Mouse (Mus musculus): Measurements from ENCODE around the gene Slc38a3.

The Slc38a3 gene

DNA sequence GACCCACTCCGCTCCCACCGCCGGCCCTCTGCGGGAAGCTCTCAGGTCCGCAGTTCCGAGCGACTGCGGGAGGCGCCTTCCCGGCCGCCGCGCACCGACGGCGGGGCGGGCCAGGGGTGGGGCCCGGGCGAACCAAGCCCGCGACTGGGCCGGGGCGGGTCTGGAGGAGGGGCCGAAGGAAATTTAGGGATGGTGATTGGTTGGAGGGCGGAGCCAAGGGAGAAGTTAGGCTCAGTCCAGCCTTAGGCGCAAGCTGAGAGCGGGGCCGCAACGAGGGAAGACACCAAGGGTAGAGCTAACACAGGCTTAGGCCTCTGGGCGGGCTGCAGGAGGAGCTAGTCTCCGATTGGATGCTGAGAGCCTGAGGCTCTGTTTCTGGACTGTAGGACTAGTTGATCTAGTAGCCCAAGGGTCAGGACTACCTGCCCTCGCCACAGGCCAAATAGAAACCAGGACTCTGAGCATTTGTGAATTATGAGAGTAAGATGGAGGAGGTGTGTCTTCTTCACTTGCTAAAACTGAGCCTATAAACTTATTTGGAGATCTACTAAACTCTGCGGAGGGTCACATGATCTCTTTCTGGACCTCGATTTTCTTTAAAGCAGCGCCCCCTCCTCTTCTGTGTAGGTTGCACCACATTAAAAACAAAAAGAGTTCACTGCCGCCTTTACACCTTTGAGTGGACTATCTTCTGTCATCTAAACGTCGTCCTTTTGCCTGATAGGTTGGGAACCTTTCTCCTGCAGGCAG is 33.9 kb downstream of the Slc38a3 start, which contains the start of gene Gnai2:
Gene Gnai2 (minus strand): TSS at position 89 of the 750 bp plus-strand sequence.
- no peak for TF ChIP-seq GATA4 (IDR thresholded peaks at IDR 0.05; ENCODE audit: insufficient replicate concordance, low read length)

- no peak for TF ChIP-seq GATA4 (IDR thresholded peaks at IDR 0.05; ENCODE audit: insufficient replicate concordance, low read length)
These were observed 34.7 kb downstream of the Slc38a3 start for GRCm38 (mm10) chr9:107634406-107635278.

- no peak for TF ChIP-seq GATA4 (IDR thresholded peaks at IDR 0.05; ENCODE audit: insufficient replicate concordance, low read length)
These were observed 35.5 kb downstream of the Slc38a3 start for GRCm38 (mm10) chr9:107633661-107634405.

DNA sequence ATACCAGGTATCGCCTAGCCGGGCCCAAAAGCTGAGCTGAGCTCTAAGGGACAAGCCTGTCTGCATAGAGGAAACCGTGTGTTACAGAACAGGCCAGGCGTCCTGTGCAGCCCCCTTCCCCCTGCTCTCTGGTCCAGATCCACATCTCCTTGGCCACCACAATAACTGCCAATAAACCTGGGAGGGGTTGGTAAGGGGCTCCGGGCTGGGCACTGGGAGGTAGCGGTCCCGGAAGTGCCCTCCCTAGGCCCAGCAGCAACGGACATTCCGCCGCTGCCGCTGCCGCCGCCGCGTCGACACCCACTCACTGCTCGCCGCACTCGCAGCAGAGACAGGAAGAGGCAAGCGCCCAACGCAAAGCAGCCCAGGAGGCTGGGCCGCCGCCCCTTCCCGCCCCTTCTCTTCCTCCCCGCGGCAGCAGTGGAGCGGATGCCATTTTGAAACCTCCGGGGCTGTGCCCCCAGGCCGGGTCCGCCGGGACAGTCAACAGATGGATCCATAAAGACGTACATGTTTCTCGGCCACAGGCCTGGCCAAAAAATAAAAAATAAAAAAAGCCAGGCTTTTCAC is 36.2 kb downstream of the Slc38a3 start:
- no peak; the same call in 1 of the 2 replicates for TF ChIP-seq GATA4 (IDR thresholded peaks at IDR 0.05; ENCODE audit: insufficient replicate concordance, low read length)

DNA sequence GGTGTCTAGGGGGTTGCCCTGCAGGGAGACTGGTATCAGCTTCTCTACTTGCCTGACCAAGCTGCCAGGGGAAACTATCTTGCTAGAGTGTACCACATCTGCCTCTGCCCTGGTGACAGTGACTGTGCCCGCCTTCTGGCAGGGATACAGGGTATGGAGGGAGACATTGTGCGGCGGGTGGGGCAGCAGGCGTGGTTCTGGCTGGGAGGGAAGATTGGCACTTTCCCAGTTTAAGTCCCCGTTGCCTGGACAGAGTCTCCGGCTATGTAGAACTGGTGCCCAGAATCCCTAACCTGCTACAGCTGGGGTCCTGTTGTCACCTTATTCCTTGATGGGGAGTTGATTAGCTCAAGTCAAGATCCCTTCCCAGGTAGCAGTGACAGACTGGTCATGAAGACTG is 36.9 kb downstream of the Slc38a3 start:
- TF ChIP-seq GATA4 (IDR thresholded peaks at IDR 0.05; ENCODE audit: insufficient replicate concordance, low read length): no peak

DNA sequence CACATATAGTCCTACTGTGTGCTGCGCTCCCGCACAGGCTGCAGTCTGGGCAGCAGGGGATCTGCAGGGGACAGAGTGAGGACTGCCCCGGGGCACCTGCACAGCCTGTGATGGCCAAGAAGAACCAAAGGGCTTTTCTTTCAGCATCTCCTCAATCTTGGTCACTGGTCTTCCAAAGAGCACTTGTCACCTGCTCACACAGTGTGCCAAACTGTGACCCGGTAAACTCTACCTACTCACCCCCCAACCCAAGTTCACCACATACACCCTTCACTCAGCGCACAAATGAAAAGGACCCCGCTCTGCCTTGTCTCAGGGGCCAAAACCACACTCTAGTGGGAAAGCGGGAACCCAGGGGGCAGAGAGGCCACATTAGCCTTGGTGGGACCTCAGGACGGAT is 37.5 kb downstream of the Slc38a3 start:
- no peak for TF ChIP-seq GATA4 (IDR thresholded peaks at IDR 0.05; ENCODE audit: insufficient replicate concordance, low read length)

- no peak for TF ChIP-seq GATA4 (IDR thresholded peaks at IDR 0.05; ENCODE audit: insufficient replicate concordance, low read length)
These were observed 38.0 kb downstream of the Slc38a3 start for GRCm38 (mm10) chr9:107631311-107631826.

- no peak for TF ChIP-seq GATA4 (IDR thresholded peaks at IDR 0.05; ENCODE audit: insufficient replicate concordance, low read length)
These were observed 38.8 kb downstream of the Slc38a3 start for GRCm38 (mm10) chr9:107630576-107630975.

DNA sequence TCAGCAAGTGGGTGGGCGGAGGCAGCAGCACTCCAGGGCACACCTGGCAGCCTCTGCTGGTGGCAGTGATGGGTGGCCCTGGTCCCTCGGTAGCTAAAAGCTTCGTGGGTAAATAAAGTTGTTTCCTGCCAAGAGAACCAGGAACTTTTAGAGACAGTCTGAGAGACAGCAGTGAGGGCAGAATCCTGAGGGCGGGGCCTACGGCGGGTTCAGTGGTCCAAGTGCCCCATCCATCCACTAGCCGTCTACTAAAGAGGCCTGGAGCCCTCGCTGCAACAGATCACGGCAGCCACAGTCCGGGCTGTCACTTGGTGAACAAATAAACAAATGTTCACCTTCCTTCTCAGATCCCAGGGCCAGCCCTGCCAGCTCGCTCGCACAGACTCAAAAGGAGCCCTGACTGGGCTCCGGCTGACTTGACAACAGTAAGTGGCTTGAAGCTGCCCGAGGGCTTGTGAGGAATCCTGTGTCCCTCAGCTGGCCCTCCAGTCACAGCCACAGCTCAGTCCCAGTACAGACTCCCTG is 39.4 kb downstream of the Slc38a3 start:
- no peak for TF ChIP-seq GATA4 (IDR thresholded peaks at IDR 0.05; ENCODE audit: insufficient replicate concordance, low read length)

DNA sequence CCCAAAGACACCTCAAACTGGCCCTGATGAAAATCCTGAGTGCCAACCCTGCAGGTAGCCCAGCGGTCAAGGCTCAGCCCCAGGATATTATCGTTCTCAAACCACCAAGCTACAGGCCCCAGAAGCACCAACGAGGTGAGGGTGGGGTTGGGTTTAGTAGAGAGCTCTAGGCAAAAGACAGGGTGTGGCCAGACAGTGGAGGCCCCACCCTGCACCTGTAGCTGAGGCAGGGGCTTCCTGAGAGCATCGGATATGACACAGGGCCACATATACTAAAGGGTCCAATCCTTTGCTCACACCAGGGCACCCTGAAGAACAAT is 40.0 kb downstream of the Slc38a3 start:
- TF ChIP-seq GATA4 (IDR thresholded peaks at IDR 0.05; ENCODE audit: insufficient replicate concordance, low read length): no peak

DNA sequence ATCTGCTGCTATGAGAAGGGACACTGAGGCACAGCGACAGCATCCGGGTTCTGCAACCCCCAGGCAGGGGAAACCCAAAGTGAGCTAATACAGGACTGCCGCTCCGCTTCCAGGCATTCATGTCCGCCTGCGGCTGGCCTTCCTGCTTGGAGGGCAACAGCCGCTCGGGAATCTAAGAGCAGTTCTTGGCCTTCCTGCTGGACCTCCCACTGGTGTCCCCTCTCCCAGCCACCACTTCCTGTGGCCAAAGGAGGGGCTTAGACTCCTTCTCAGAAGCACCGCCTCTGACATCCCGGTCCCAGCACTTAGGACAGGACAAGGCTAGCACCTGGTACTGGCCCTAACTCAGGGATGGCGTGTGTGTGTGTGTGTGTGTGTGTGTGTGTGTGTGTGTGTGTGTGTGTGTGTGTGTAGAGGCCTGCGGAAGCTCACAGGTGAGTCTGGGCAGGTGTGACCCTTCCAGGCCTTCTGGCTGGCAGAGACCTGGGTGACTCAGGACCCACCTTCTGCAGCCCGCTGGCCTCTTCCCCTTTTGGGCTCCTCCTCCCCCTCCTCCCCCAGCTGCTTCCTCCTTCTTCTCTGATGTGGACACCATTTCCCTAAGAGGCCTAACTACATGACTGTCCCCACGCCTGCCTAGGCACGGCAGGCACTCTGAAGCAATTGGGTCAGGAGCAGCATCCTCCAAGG is 40.5 kb downstream of the Slc38a3 start:
- TF ChIP-seq GATA4 (IDR thresholded peaks at IDR 0.05; ENCODE audit: insufficient replicate concordance, low read length): peak; percentile 47; the same call in 1 of the 2 replicates

DNA sequence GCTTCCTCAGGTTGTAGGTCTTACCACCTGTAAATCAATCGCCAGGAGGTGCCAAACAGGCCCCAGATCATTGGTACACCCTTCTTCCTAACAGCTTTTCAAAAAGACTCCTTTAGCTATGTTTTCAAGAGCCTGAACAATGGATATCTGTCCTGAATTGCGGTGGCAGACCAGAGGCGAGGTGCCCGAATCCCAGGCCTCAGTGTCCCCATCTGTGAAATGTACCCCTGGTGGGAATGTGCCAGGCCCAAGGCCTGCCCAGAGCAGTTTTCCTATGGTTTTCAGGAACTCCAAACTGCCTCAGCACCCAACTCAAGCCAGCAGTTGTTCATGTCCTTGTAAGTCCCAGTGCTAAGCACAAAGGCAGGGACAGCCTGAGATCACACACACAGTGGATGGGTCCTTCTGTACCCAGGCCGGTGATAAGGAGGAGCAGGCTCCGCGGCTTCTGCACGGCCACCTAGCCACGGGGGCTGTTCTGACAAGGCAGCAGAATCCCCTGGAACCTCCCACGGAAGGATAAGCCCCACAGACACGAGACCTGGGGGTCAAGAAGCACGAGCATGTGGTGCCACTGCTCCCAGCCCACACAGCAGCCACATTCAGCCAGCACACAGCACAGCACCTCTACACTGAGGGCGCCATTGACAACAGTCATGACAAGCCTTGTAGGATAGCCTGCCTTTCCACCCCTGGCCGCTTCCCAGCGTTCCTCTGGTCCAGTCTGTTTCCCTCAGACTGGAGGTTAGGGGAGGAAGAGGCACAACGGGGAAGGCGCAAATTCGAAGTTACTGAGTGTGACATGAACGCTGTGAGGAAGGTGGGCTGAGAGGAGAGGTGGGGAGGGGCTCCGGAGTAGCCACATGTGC is 41.7 kb downstream of the Slc38a3 start:
- no peak for TF ChIP-seq GATA4 (IDR thresholded peaks at IDR 0.05; ENCODE audit: insufficient replicate concordance, low read length)

DNA sequence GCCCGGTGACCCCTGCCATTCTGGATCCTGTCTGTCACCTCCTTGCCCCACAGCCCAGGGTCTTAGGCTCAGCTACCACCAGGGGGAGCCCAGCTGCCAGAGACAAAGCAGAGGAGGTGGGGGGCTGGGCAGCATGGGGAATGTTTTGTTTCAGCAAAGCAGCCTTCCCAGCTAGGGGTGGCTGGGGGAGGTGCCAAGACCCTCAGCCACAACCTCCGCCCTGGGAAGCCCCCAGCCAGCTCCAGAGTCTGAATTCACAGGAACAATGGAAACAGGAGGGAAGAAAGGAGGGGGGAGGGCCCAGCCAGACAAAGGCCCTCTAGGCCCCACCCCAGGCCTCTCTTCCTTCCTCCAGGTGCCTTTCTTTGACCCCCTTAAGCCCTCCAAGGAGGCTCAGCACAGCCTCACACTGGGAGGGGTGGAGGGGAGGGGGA is 42.5 kb downstream of the Slc38a3 start:
- TF ChIP-seq GATA4 (IDR thresholded peaks at IDR 0.05; ENCODE audit: insufficient replicate concordance, low read length): no peak
